Mouse (Mus musculus) hindbrain, postnatal 0 days (tissue): ENCODE results near the gene Ppp1r21. TPM values are rescaled to one million over a fixed set of nuclear protein-coding genes. Genes with fewer than 3 reads are reported as not detected.

Source experiments
- ATAC-seq: fragments of 200-750 bp; cut with Nextera tagmentation; 2 replicates; pipeline ENCODE4 v1.8.0; 2017; ENCODE audit warnings: mild to moderate bottlenecking, moderate TSS enrichment, moderate library complexity
- DNase-seq: peaks from one replicate; pipeline ENCODE4 v3.0.0-alpha.2; 2015; ENCODE audit warnings: low spot score
- H3K27ac ChIP-seq: fragments of 300-500 bp; sonication (generic); 2 replicates; pipeline ENCODE4 v1.5.1; 2014; ENCODE audit warnings: mild to moderate bottlenecking
- H3K27me3 ChIP-seq: fragments of 300-500 bp; sonication (generic); 2 replicates; pipeline ENCODE4 v1.6.1; 2014; ENCODE audit warnings: low read length, mixed read lengths; ENCODE audit not compliant: insufficient read depth
- H3K36me3 ChIP-seq: fragments of 300-500 bp; sonication (generic); 2 replicates; pipeline ENCODE4 v1.6.1; 2014; ENCODE audit warnings: low read length, mixed read lengths; ENCODE audit not compliant: insufficient read depth
- H3K4me1 ChIP-seq: fragments of 300-500 bp; sonication (generic); 2 replicates; pipeline ENCODE4 v1.6.1; 2014; ENCODE audit warnings: antibody characterized with exemption, low read length, mixed read lengths; ENCODE audit not compliant: insufficient read depth
- H3K4me2 ChIP-seq: fragments of 300-500 bp; sonication (generic); 2 replicates; pipeline ENCODE4 v1.6.1; 2014; ENCODE audit warnings: low read depth, mild to moderate bottlenecking, low read length, moderate library complexity, mixed read lengths
- H3K4me3 ChIP-seq: fragments of 300-500 bp; sonication (generic); 2 replicates; pipeline ENCODE4 v1.5.1; 2014; ENCODE audit warnings: low read length
- H3K9ac ChIP-seq: fragments of 300-500 bp; sonication (generic); replicated peaks from 2 replicates; pipeline ENCODE4 v1.6.1; 2014; ENCODE audit warnings: mild to moderate bottlenecking, low read length, moderate library complexity, mixed read lengths
- H3K9me3 ChIP-seq: fragments of 300-500 bp; sonication (generic); 2 replicates; pipeline ENCODE4 v1.6.1; 2016; ENCODE audit warnings: low read length, mixed read lengths
- CTCF ChIP-seq: IDR thresholded peaks from 2 replicates; pipeline ENCODE4 v1.5.1; 2016; ENCODE audit warnings: antibody characterized with exemption, control low read depth, low read depth
- WGBS: fragments of 180-500 bp; shearing (Covaris S2); extraction: QIAGEN DNeasy Blood & Tissue Kit; methylation state at CpG from one replicate; pipeline ENCODE4 v1.1.7; 2014; 5-methylcytosine and 5-hydroxymethylcytosine counted together
- polyA plus RNA-seq: library from polyadenylated mRNA; unstranded; fragments of >200 nt; fragmentation: Nextera tagmentation; extraction: Ambion mirVana; gene quantifications from 2 replicates; pipeline ENCODE4 v1.2.1, GENCODE M21; 2015
- total RNA-seq: library from RNA; depleted of rRNA; stranded (reverse); fragments of >200 nt; gene quantifications from 2 replicates; pipeline ENCODE4 v1.2.3, GENCODE M21; 2014

The Ppp1r21 gene
- total and polyA plus RNA-seq, 2 experiments from 2014 or later = 32.2 to 43.7 TPM

GRCm38 (mm10) chr17:88491366-88492106 lies 38.4 kb upstream of the Ppp1r21 start:
- Histone ChIP-seq H3K4me1 (peaks cover 10% of the 10 kb centered on the region; the same call in 1 of the 2 replicates), H3K9me3 (no peaks in the 10 kb centered on the region), H3K27me3 (no peaks in the 10 kb centered on the region), H3K9ac (no peak overlapping the region), H3K36me3 (peaks cover under 1% of the 10 kb centered on the region; the same call in 1 of the 2 replicates), H3K4me2 (no peak overlapping the region), H3K4me3 (no peak overlapping the region), H3K27ac (no peak overlapping the region)
- 93% methylated on average over 13 of the region's 13 CpGs for WGBS
- ATAC-seq = no peak
- no peak for DNase-seq
- TF ChIP-seq CTCF = peak; percentile 40; the same call in 1 of the 2 replicates

DNA sequence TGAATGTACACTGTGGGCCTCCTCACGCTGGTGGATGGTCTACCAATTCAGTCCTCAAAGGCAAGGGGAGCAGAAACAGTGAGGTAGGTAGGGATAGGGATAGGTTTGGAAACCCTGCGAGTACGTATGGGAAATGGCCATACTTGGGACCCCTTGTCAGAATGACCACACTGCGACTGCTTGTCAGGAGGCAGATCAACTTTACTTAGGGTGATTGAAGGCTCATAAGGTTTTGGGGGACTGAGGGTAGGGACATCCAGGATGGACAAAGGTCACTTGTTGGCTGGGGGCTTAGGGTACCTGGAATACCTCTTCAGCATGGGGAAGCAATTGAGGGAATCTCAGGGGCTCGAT lies 37.8 kb upstream of the Ppp1r21 start:
- no peak for TF ChIP-seq CTCF
- WGBS = 96% methylated on average over 5 of the region's 5 CpGs

GRCm38 (mm10) chr17:88493551-88493950 lies 36.4 kb upstream of the Ppp1r21 start:
- ATAC-seq (no peak), DNase-seq (no peak)
- Histone ChIP-seq H3K4me1 (peaks cover 10% of the 10 kb centered on the region; the same call in 1 of the 2 replicates), H3K36me3 (no peaks in the 10 kb centered on the region), H3K27ac (peak overlapping the region; percentile 90), H3K4me3 (no peak overlapping the region), H3K27me3 (no peaks in the 10 kb centered on the region), H3K9ac (peak overlapping the region; percentile 44; the same call in 1 of the 2 replicates), H3K4me2 (peak overlapping the region; percentile 43; the same call in 1 of the 2 replicates), H3K9me3 (no peaks in the 10 kb centered on the region)
- 33% methylated on average over 9 of the region's 9 CpGs for WGBS
- TF ChIP-seq CTCF = no peak

More for the DNA sequence above, 37.8 kb upstream of the Ppp1r21 start:
- no peaks in the 10 kb centered on the region for H3K9me3 ChIP-seq
- no peak overlapping the region for H3K27ac ChIP-seq
- no peak overlapping the region for H3K4me3 ChIP-seq
- DNase-seq (no peak), ATAC-seq (no peak)
- H3K4me2 ChIP-seq = no peak overlapping the region
- no peaks in the 10 kb centered on the region for H3K36me3 ChIP-seq
- H3K27me3 ChIP-seq = no peaks in the 10 kb centered on the region
- H3K9ac ChIP-seq = no peak overlapping the region
- H3K4me1 ChIP-seq = peaks cover 10% of the 10 kb centered on the region; the same call in 1 of the 2 replicates

- Histone ChIP-seq H3K36me3 (no peaks in the 10 kb centered on the region), H3K4me2 (peak overlapping the region; percentile 43), H3K27ac (peak overlapping the region; percentile 90), H3K4me3 (0 out of 2 replicates have a peak overlapping the region, but pooled peaks have one; percentile 7), H3K9me3 (no peaks in the 10 kb centered on the region), H3K9ac (peak overlapping the region; percentile 44), H3K4me1 (peaks cover 10% of the 10 kb centered on the region; the same call in 1 of the 2 replicates), H3K27me3 (no peaks in the 10 kb centered on the region)
- TF ChIP-seq CTCF = no peak
- peak; percentile 86 for DNase-seq
- ATAC-seq = peak; percentile 96
- WGBS = 8% methylated on average over 14 of the region's 14 CpGs
These were observed 35.7 kb upstream of the Ppp1r21 start for GRCm38 (mm10) chr17:88494121-88494771.

DNA sequence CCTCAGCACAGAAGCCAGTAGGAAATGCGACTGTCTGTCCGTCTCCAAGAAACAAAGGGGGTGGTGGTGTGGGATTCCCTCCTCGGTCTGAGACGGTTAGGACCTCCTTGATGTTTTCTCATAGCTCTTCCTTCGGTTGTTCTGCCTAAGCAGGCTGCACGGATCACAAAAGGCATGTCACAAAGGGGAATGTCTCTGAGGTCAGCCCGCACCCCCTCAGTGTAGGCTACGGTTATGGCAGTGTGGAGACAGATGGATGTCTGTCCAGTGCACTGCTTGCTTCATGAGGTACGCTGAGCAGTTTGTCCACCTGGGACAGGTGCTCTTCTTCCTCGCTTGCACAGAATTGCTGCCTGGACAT lies 35.2 kb upstream of the Ppp1r21 start:
- peak overlapping the region; percentile 90 for H3K27ac ChIP-seq
- peaks cover 10% of the 10 kb centered on the region; the same call in 1 of the 2 replicates for H3K4me1 ChIP-seq
- no peaks in the 10 kb centered on the region for H3K9me3 ChIP-seq
- 20% methylated on average over 10 of the region's 10 CpGs for WGBS
- TF ChIP-seq CTCF = no peak
- DNase-seq (no peak), ATAC-seq (no peak)
- no peaks in the 10 kb centered on the region for H3K36me3 ChIP-seq
- H3K4me3 ChIP-seq = no peak overlapping the region
- peak overlapping the region; percentile 43 for H3K4me2 ChIP-seq
- peak overlapping the region; percentile 44 for H3K9ac ChIP-seq
- H3K27me3 ChIP-seq = no peaks in the 10 kb centered on the region

- DNase-seq = no peak
- Histone ChIP-seq H3K27me3 (no peaks in the 10 kb centered on the region), H3K4me2 (no peak overlapping the region), H3K4me3 (no peak overlapping the region), H3K36me3 (no peaks in the 10 kb centered on the region), H3K9me3 (no peaks in the 10 kb centered on the region), H3K27ac (no peak overlapping the region), H3K9ac (no peak overlapping the region), H3K4me1 (peaks cover 7% of the 10 kb centered on the region; the same call in 1 of the 2 replicates)
- WGBS = 81% methylated on average over 5 of the region's 5 CpGs
- ATAC-seq = no peak
- no peak for TF ChIP-seq CTCF
These were observed 31.7 kb upstream of the Ppp1r21 start for GRCm38 (mm10) chr17:88498090-88498682.
